Mouse (Mus musculus) spleen, adult 2 months (tissue): ENCODE measurements around the gene Gatd1.

ENCODE experiments used
- CTCF ChIP-seq: fragments of 200-500 bp; IDR thresholded peaks from 2 replicates; pipeline ENCODE4 v1.5.1; 2011; ENCODE audit warnings: mild to moderate bottlenecking, inconsistent platforms; ENCODE audit not compliant: insufficient read depth, insufficient read length, insufficient replicate concordance; ENCODE audit errors: extremely low read depth
- POLR2A ChIP-seq: fragments of 200-500 bp; IDR thresholded peaks from 2 replicates; pipeline ENCODE4 v1.6.1; 2011; ENCODE audit warnings: low read depth, low read length, inconsistent platforms

DNA sequence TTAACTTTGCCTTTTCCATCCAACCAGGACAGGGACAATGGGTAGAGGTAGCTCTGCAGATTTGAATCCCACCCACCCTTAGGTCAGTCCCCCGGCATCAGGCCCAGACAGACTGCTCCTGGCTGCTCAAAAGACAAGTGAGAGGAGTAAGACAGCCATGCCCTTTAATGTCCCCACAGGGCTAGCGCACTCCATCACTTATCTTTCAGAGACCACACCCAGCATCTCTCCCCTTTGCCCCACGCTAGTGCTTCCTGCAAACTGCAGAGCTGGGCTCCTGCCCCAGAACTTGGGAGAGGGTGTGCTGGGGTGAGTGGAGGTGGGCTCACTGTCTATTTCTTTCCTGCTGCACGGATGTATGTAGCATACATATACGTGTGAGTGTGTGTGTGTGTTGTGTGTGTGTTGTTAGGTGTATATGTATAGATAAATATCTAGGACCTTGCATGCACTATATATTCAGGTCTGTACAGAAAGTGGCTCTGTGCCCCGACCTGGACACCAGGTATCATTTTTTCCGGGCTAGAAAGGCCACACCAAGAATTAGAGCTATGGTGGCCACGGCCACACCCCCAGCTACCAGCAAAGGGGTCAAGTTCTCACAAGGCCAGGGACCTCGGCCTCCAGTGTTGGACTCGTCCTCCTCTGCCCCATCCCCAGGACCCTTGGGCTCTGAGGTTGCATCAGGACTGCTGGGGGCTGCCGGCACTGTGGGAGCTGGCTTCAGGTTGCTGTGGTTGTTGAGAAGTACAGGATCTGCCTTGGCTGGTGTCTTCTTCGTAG, 13.2 kb upstream of the Gatd1 start:
- TF ChIP-seq CTCF (no peak), POLR2A (no peak)
